Mouse (Mus musculus) bone marrow, adult 2 months (tissue): ENCODE measurements around the gene Tnfrsf13b.

Source experiments
- CTCF ChIP-seq: fragments of 200-500 bp; IDR thresholded peaks from 2 replicates; pipeline ENCODE4 v1.5.1; 2011; ENCODE audit warnings: low read length, control low read depth; ENCODE audit not compliant: control insufficient read depth, insufficient read depth
- POLR2A ChIP-seq: fragments of 200-500 bp; IDR thresholded peaks from 2 replicates; pipeline ENCODE4 v1.6.1; 2011; ENCODE audit warnings: low read depth, mild to moderate bottlenecking, control low read depth, low read length, borderline replicate concordance; ENCODE audit not compliant: control insufficient read depth

DNA sequence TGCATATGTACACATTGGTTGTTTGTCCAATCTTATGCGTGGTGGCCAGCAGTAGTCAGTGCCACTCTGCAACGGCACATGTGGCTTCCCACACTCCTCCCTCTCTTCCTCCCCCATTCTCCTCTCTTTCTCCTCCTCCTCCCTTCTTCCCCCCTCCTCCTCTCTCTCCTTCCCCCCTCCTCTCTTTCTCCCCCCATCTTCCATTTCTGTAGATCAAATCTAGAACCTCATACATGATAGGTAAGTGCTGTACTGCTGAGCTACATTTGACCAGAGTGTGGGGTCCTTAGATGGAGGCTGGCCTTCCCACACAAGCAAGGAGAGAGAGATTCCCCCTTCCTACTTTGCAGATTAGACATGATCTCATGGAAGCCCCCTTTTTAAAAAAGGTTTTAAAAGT, 66.2 kb downstream of the Tnfrsf13b start:
- TF ChIP-seq CTCF = no peak
- no peak for TF ChIP-seq POLR2A
